ENCODE assay signal across 18 mouse cellular contexts in the genomic region with DNA sequence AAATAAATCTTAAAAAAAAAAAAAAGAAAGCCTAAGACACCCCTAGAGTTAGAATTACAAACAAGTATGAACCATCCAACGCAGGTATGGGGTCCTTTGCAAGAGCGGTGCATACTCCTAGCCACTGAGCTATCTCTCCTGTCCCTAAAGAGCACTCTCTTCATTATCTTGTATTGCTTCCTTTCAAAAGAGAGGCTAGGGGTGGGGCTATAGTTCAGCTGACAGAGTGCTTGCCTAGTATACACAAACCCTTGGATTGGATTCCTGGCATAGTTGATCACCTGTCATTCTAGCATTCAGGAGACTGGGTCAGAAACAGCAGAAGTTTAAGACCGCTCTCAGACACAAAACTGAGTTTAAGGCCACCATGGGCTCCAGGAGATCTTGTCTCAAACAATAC. TPM values are rescaled to one million over a fixed set of nuclear protein-coding genes. Genes with fewer than 3 reads are reported as not detected.
A peak's percentile ranks its signal among the peaks of the same experiment; 100 is the strongest.
DNase-seq lines count a peak whose midpoint lies in the region; ATAC-seq and TF ChIP-seq lines count a peak whose summit lies in the region.
"Had no signal": no experiment of that assay in that cellular context is flagged by ENCODE, and none has a peak within 500 bp of the region (broad histone marks: within the 10 kb centered on the region; RNA-seq: fewer than 3 reads in every experiment).

No protein-coding gene starts in this region.

- DNase-seq in embryonic facial prominence, embryonic 14.5 days (ENCODE audit: low spot score), result no peak
- no peak for DNase-seq in embryonic facial prominence, embryonic 10.5 days (ENCODE audit: low spot score)
- peak; percentile 23 for DNase-seq in lung, postnatal 0 days (ENCODE audit: low spot score)
- DNase-seq in lung, adult 2 months, result no peak
- no peak for DNase-seq in liver, embryonic 14.5 days (ENCODE audit: low read depth in 3 of 3, low spot score in 3 of 3)
- DNase-seq in stomach, postnatal 0 days (ENCODE audit: low spot score), result no peak
- DNase-seq in thymus, postnatal 0 days (ENCODE audit: low spot score), result no peak
- DNase-seq: adrenal gland, postnatal 36 days; cerebellum, adult 2 months; gastrocnemius, postnatal 36 days; right cerebral cortex, postnatal 14 days had no signal

- H3K9ac ChIP-seq in embryonic facial prominence, embryonic 14.5 days (ENCODE audit: low read depth, low read length), result no peak overlapping the region
- no peak overlapping the region for H3K9ac ChIP-seq in lung, postnatal 0 days (replicated peaks; ENCODE audit: low read depth)
- H3K9ac ChIP-seq in liver, embryonic 14.5 days (replicated peaks), result no peak overlapping the region
- no peak overlapping the region for H3K9ac ChIP-seq in stomach, postnatal 0 days (ENCODE audit: low read length)
- H3K9ac ChIP-seq: embryonic facial prominence, embryonic 15.5 days; forebrain, embryonic 12.5 days had no signal

- H3K4me3 ChIP-seq in embryonic facial prominence, embryonic 14.5 days (ENCODE audit: low read depth, low read length), result no peak overlapping the region
- no peak overlapping the region for H3K4me3 ChIP-seq in embryonic facial prominence, embryonic 10.5 days
- H3K4me3 ChIP-seq in lung, postnatal 0 days (ENCODE audit: low read depth, low read length), result no peak overlapping the region
- H3K4me3 ChIP-seq in lung, adult 2 months (replicated peaks; ENCODE audit: extremely low read depth, low read depth, low read length), result no peak overlapping the region
- H3K4me3 ChIP-seq in liver, embryonic 14.5 days (ENCODE audit: insufficient read depth in 1 of 2, low read depth in 2 of 2, low read length in 2 of 2), result no peak overlapping the region
- no peak overlapping the region for H3K4me3 ChIP-seq in stomach, postnatal 0 days (ENCODE audit: low read depth, low read length)
- H3K4me3 ChIP-seq: embryonic facial prominence, embryonic 15.5 days; forebrain, embryonic 12.5 days; left cerebral cortex, adult 2 months; limb, embryonic 10.5 days had no signal

- no peaks in the 10 kb centered on the region for H3K9me3 ChIP-seq in embryonic facial prominence, embryonic 14.5 days (ENCODE audit: control insufficient read depth, low read length)
- H3K9me3 ChIP-seq in embryonic facial prominence, embryonic 10.5 days, result no peaks in the 10 kb centered on the region
- no peaks in the 10 kb centered on the region for H3K9me3 ChIP-seq in lung, postnatal 0 days (ENCODE audit: low read length)
- H3K9me3 ChIP-seq in liver, embryonic 14.5 days (ENCODE audit: control insufficient read depth, low read length), result no peaks in the 10 kb centered on the region
- no peaks in the 10 kb centered on the region for H3K9me3 ChIP-seq in stomach, postnatal 0 days (ENCODE audit: control insufficient read depth, low read length)
- H3K9me3 ChIP-seq: embryonic facial prominence, embryonic 15.5 days; forebrain, embryonic 12.5 days; limb, embryonic 10.5 days had no signal

- no peak for TF ChIP-seq EP300 in lung, postnatal 0 days (IDR thresholded peaks at IDR 0.05)
- TF ChIP-seq EP300 in liver, embryonic 14.5 days (IDR thresholded peaks at IDR 0.05; ENCODE audit: low read depth), result no peak
- no peak for TF ChIP-seq EP300 in stomach, postnatal 0 days (optimal IDR thresholded peaks at IDR 0.05)

- no peaks in the 10 kb centered on the region for H3K27me3 ChIP-seq in embryonic facial prominence, embryonic 14.5 days (replicated peaks; ENCODE audit: control insufficient read depth, insufficient read depth, low read length)
- no peaks in the 10 kb centered on the region for H3K27me3 ChIP-seq in embryonic facial prominence, embryonic 10.5 days (replicated peaks; ENCODE audit: low read depth, poor library complexity, severe bottlenecking)
- H3K27me3 ChIP-seq in lung, postnatal 0 days (replicated peaks; ENCODE audit: insufficient read depth, low read length), result no peaks in the 10 kb centered on the region
- no peaks in the 10 kb centered on the region; the same call in 1 of the 2 replicates for H3K27me3 ChIP-seq in liver, embryonic 14.5 days (ENCODE audit: control insufficient read depth, insufficient read depth, low read length)
- H3K27me3 ChIP-seq in stomach, postnatal 0 days (ENCODE audit: control insufficient read depth, insufficient read depth, low read length), result no peaks in the 10 kb centered on the region
- H3K27me3 ChIP-seq: embryonic facial prominence, embryonic 15.5 days; forebrain, embryonic 12.5 days had no signal

- 0 out of 2 replicates have a peak, but pooled peaks cover 3% of the 10 kb centered on the region for H3K4me1 ChIP-seq in embryonic facial prominence, embryonic 14.5 days (ENCODE audit: control insufficient read depth, insufficient read depth, low read length)
- peaks cover 21% of the 10 kb centered on the region; the same call in 1 of the 2 replicates for H3K4me1 ChIP-seq in embryonic facial prominence, embryonic 10.5 days
- no peaks in the 10 kb centered on the region for H3K4me1 ChIP-seq in lung, postnatal 0 days (ENCODE audit: insufficient read depth, low read depth, low read length)
- no peaks in the 10 kb centered on the region for H3K4me1 ChIP-seq in lung, adult 2 months (ENCODE audit: control insufficient read depth, insufficient read depth, low read length)
- peaks cover 4 to 10% of the 10 kb centered on the region in 2 experiments for H3K4me1 ChIP-seq in liver, embryonic 14.5 days (replicated peaks; ENCODE audit: control insufficient read depth in 2 of 2, insufficient read depth in 2 of 2, low read length in 1 of 2)
- H3K4me1 ChIP-seq in stomach, postnatal 0 days (replicated peaks; ENCODE audit: control insufficient read depth, insufficient read depth), result no peaks in the 10 kb centered on the region
- H3K4me1 ChIP-seq: forebrain, embryonic 12.5 days; limb, embryonic 10.5 days had no signal

- no peak overlapping the region for H3K4me2 ChIP-seq in embryonic facial prominence, embryonic 14.5 days (ENCODE audit: low read depth, low read length)
- no peak overlapping the region for H3K4me2 ChIP-seq in lung, postnatal 0 days (replicated peaks; ENCODE audit: low read depth, low read length)
- H3K4me2 ChIP-seq in liver, embryonic 14.5 days (ENCODE audit: low read depth), result no peak overlapping the region
- no peak overlapping the region for H3K4me2 ChIP-seq in stomach, postnatal 0 days (replicated peaks; ENCODE audit: low read depth)
- H3K4me2 ChIP-seq: embryonic facial prominence, embryonic 15.5 days; forebrain, embryonic 12.5 days had no signal

- no peak for TF ChIP-seq CTCF in lung, postnatal 0 days (IDR thresholded peaks at IDR 0.05)
- no peak for TF ChIP-seq CTCF in lung, adult 2 months (IDR thresholded peaks at IDR 0.05; ENCODE audit: insufficient read depth, low read length)
- no peak for TF ChIP-seq CTCF in liver, embryonic 14.5 days (IDR thresholded peaks at IDR 0.05; ENCODE audit: low read depth)
- no peak for TF ChIP-seq CTCF in stomach, postnatal 0 days (IDR thresholded peaks at IDR 0.05; ENCODE audit: low read depth)

- no peak overlapping the region for H3K27ac ChIP-seq in embryonic facial prominence, embryonic 14.5 days (replicated peaks; ENCODE audit: low read depth, low read length)
- no peak overlapping the region for H3K27ac ChIP-seq in embryonic facial prominence, embryonic 10.5 days (replicated peaks)
- H3K27ac ChIP-seq in lung, postnatal 0 days (ENCODE audit: low read length), result no peak overlapping the region
- no peak overlapping the region for H3K27ac ChIP-seq in liver, embryonic 14.5 days
- H3K27ac ChIP-seq in stomach, postnatal 0 days (replicated peaks), result no peak overlapping the region
- H3K27ac ChIP-seq: embryonic facial prominence, embryonic 15.5 days; forebrain, embryonic 12.5 days; kidney, postnatal 0 days; left cerebral cortex, adult 2 months; limb, embryonic 10.5 days had no signal

- ATAC-seq in embryonic facial prominence, embryonic 14.5 days (ENCODE audit: low read depth), result 0 out of 2 replicates have a peak, but pooled peaks have one; percentile 12
- no peak; the same call in 1 of the 2 replicates for ATAC-seq in lung, postnatal 0 days
- ATAC-seq in liver, embryonic 14.5 days (ENCODE audit: insufficient read depth), result peak; percentile 49; the same call in 1 of the 2 replicates
- peak; percentile 68; the same call in 1 of the 2 replicates for ATAC-seq in stomach, postnatal 0 days (ENCODE audit: low FRiP score, low TSS enrichment)
- no peak for ATAC-seq in activated CD4-positive, CD25-positive, alpha-beta regulatory T cell, adult 4 months
- ATAC-seq: CD4-positive, CD25-positive, alpha-beta regulatory T cell, adult 4 months had no signal

- WGBS in embryonic facial prominence, embryonic 14.5 days, result 72% methylated on average over 3 of the region's 3 CpGs
- 82% methylated on average over 3 of the region's 3 CpGs for WGBS in embryonic facial prominence, embryonic 10.5 days
- 47% methylated on average over 3 of the region's 3 CpGs for WGBS in lung, postnatal 0 days
- 64% methylated on average over 3 of the region's 3 CpGs for WGBS in lung, adult 2 months
- 28% methylated on average over 3 of the region's 3 CpGs for WGBS in liver, embryonic 14.5 days (ENCODE audit: insufficient replicate concordance)
- 40% methylated on average over 3 of the region's 3 CpGs for WGBS in stomach, postnatal 0 days

- TF ChIP-seq POLR2A in lung, adult 2 months (IDR thresholded peaks at IDR 0.05; ENCODE audit: borderline replicate concordance, extremely low read depth, low read depth, low read length), result no peak

- no peaks in the 10 kb centered on the region for H3K36me3 ChIP-seq in embryonic facial prominence, embryonic 14.5 days (ENCODE audit: control insufficient read depth, insufficient read depth, low read length)
- H3K36me3 ChIP-seq in embryonic facial prominence, embryonic 10.5 days (replicated peaks), result no peaks in the 10 kb centered on the region
- H3K36me3 ChIP-seq in lung, postnatal 0 days (ENCODE audit: insufficient read depth, low read length), result no peaks in the 10 kb centered on the region
- no peaks in the 10 kb centered on the region for H3K36me3 ChIP-seq in liver, embryonic 14.5 days (replicated peaks; ENCODE audit: control insufficient read depth, insufficient read depth, low read depth)
- H3K36me3 ChIP-seq in stomach, postnatal 0 days (ENCODE audit: control insufficient read depth, insufficient read depth, low read length), result no peaks in the 10 kb centered on the region
- H3K36me3 ChIP-seq: embryonic facial prominence, embryonic 15.5 days; forebrain, embryonic 12.5 days; limb, embryonic 10.5 days had no signal

RNA-seq across cellular contexts. Expression of gene Ikzf4, which starts 9.5 kb away (rescaled TPM):
- 2.2 and 4.0 TPM in 2 replicates for polyA plus RNA-seq in embryonic facial prominence, embryonic 14.5 days (2014; fragmentation: Nextera tagmentation; extraction: Ambion mirVana)
- 2.9 and 3.5 TPM in 2 replicates for polyA plus RNA-seq in embryonic facial prominence, embryonic 10.5 days (2016; fragmentation: Nextera tagmentation; extraction: Ambion mirVana)
- 1.3 and 1.5 TPM in 2 replicates for polyA plus RNA-seq in lung, postnatal 0 days (2015; fragmentation: Nextera tagmentation; extraction: Ambion mirVana)
- polyA plus RNA-seq in lung, adult 2 months (2012; rRNA removed), result 2.7 and 4.4 TPM in 2 replicates
- polyA plus RNA-seq in liver, embryonic 14.5 days (2012; rRNA removed), result 0.13 and 0.18 TPM in 2 replicates
- 0.05 TPM in 1 of 2 replicates, not detected in the other for polyA plus RNA-seq in liver, embryonic 14.5 days (2014; fragmentation: Nextera tagmentation; extraction: Ambion mirVana)
- polyA plus RNA-seq in stomach, postnatal 0 days (2015; fragmentation: Nextera tagmentation; extraction: Ambion mirVana), result 1.6 and 1.7 TPM in 2 replicates
- polyA plus RNA-seq in thymus, postnatal 0 days (2015; fragmentation: Nextera tagmentation; extraction: Ambion mirVana), result 0.98 and 1.1 TPM in 2 replicates
- 100 to 1,000 TPM; 103 to 107 TPM for polyA plus RNA-seq in activated CD4-positive, CD25-positive, alpha-beta regulatory T cell, adult 4 months (2017; shearing (Covaris generic))

RNA-seq across cellular contexts. Expression of gene Suox, which starts 18.6 kb away (rescaled TPM):
- 11.1 and 14.4 TPM in 2 replicates for polyA plus RNA-seq in embryonic facial prominence, embryonic 14.5 days (2014; fragmentation: Nextera tagmentation; extraction: Ambion mirVana)
- polyA plus RNA-seq in embryonic facial prominence, embryonic 10.5 days (2016; fragmentation: Nextera tagmentation; extraction: Ambion mirVana), result 12.9 and 13.5 TPM in 2 replicates
- 12.3 and 12.6 TPM in 2 replicates for polyA plus RNA-seq in lung, postnatal 0 days (2015; fragmentation: Nextera tagmentation; extraction: Ambion mirVana)
- polyA plus RNA-seq in lung, adult 2 months (2012; rRNA removed), result 8.9 and 15.3 TPM in 2 replicates
- polyA plus RNA-seq in liver, embryonic 14.5 days (2012; rRNA removed), result 8.1 and 8.6 TPM in 2 replicates
- 7.6 and 9.9 TPM in 2 replicates for polyA plus RNA-seq in liver, embryonic 14.5 days (2014; fragmentation: Nextera tagmentation; extraction: Ambion mirVana)
- polyA plus RNA-seq in stomach, postnatal 0 days (2015; fragmentation: Nextera tagmentation; extraction: Ambion mirVana), result 20.3 and 21.4 TPM in 2 replicates
- 13.4 and 16.9 TPM in 2 replicates for polyA plus RNA-seq in thymus, postnatal 0 days (2015; fragmentation: Nextera tagmentation; extraction: Ambion mirVana)
- polyA plus RNA-seq in activated CD4-positive, CD25-positive, alpha-beta regulatory T cell, adult 4 months (2017; shearing (Covaris generic)), result 10 to 100 TPM; 15.3 to 17.9 TPM

RNA-seq across cellular contexts. Expression of gene Rps26, which starts 28.7 kb away (rescaled TPM):
- 1,114 and 1,162 TPM in 2 replicates for polyA plus RNA-seq in embryonic facial prominence, embryonic 14.5 days (2014; fragmentation: Nextera tagmentation; extraction: Ambion mirVana)
- 566 and 582 TPM in 2 replicates for polyA plus RNA-seq in embryonic facial prominence, embryonic 10.5 days (2016; fragmentation: Nextera tagmentation; extraction: Ambion mirVana)
- 459 and 465 TPM in 2 replicates for polyA plus RNA-seq in lung, postnatal 0 days (2015; fragmentation: Nextera tagmentation; extraction: Ambion mirVana)
- polyA plus RNA-seq in lung, adult 2 months (2012; rRNA removed), result 421 and 530 TPM in 2 replicates
- polyA plus RNA-seq in liver, embryonic 14.5 days (2012; rRNA removed), result 867 and 921 TPM in 2 replicates
- 643 and 646 TPM in 2 replicates for polyA plus RNA-seq in liver, embryonic 14.5 days (2014; fragmentation: Nextera tagmentation; extraction: Ambion mirVana)
- 781 and 811 TPM in 2 replicates for polyA plus RNA-seq in stomach, postnatal 0 days (2015; fragmentation: Nextera tagmentation; extraction: Ambion mirVana)
- polyA plus RNA-seq in thymus, postnatal 0 days (2015; fragmentation: Nextera tagmentation; extraction: Ambion mirVana), result 1,143 and 1,215 TPM in 2 replicates
- polyA plus RNA-seq in activated CD4-positive, CD25-positive, alpha-beta regulatory T cell, adult 4 months (2017; shearing (Covaris generic)), result 1,000 to 10,000 TPM; 1,759 to 1,796 TPM

RNA-seq across cellular contexts. Expression of gene Rab5b, which starts 40.8 kb away (rescaled TPM):
- polyA plus RNA-seq in embryonic facial prominence, embryonic 14.5 days (2014; fragmentation: Nextera tagmentation; extraction: Ambion mirVana), result 74.7 and 75.4 TPM in 2 replicates
- 64.4 and 70.4 TPM in 2 replicates for polyA plus RNA-seq in embryonic facial prominence, embryonic 10.5 days (2016; fragmentation: Nextera tagmentation; extraction: Ambion mirVana)
- polyA plus RNA-seq in lung, postnatal 0 days (2015; fragmentation: Nextera tagmentation; extraction: Ambion mirVana), result 69.1 and 71.8 TPM in 2 replicates
- 80.0 and 109 TPM in 2 replicates for polyA plus RNA-seq in lung, adult 2 months (2012; rRNA removed)
- polyA plus RNA-seq in liver, embryonic 14.5 days (2012; rRNA removed), result 17.8 and 19.3 TPM in 2 replicates
- polyA plus RNA-seq in liver, embryonic 14.5 days (2014; fragmentation: Nextera tagmentation; extraction: Ambion mirVana), result 24.5 and 26.2 TPM in 2 replicates
- polyA plus RNA-seq in stomach, postnatal 0 days (2015; fragmentation: Nextera tagmentation; extraction: Ambion mirVana), result 54.0 and 59.4 TPM in 2 replicates
- polyA plus RNA-seq in thymus, postnatal 0 days (2015; fragmentation: Nextera tagmentation; extraction: Ambion mirVana), result 45.3 and 46.5 TPM in 2 replicates
- polyA plus RNA-seq in activated CD4-positive, CD25-positive, alpha-beta regulatory T cell, adult 4 months (2017; shearing (Covaris generic)), result 10 to 100 TPM; 50.7 to 59.5 TPM

RNA-seq across cellular contexts. Expression of gene Pmel, which starts 48.7 kb away (rescaled TPM):
- polyA plus RNA-seq in embryonic facial prominence, embryonic 14.5 days (2014; fragmentation: Nextera tagmentation; extraction: Ambion mirVana), result 14.0 and 14.6 TPM in 2 replicates
- polyA plus RNA-seq in embryonic facial prominence, embryonic 10.5 days (2016; fragmentation: Nextera tagmentation; extraction: Ambion mirVana), result 8.6 and 17.3 TPM in 2 replicates
- polyA plus RNA-seq in lung, postnatal 0 days (2015; fragmentation: Nextera tagmentation; extraction: Ambion mirVana), result 1.0 and 1.4 TPM in 2 replicates
- polyA plus RNA-seq in lung, adult 2 months (2012; rRNA removed), result 0.36 and 0.51 TPM in 2 replicates
- 0.27 and 0.31 TPM in 2 replicates for polyA plus RNA-seq in liver, embryonic 14.5 days (2012; rRNA removed)
- polyA plus RNA-seq in liver, embryonic 14.5 days (2014; fragmentation: Nextera tagmentation; extraction: Ambion mirVana), result 0.20 and 0.50 TPM in 2 replicates
- 1.4 and 2.0 TPM in 2 replicates for polyA plus RNA-seq in stomach, postnatal 0 days (2015; fragmentation: Nextera tagmentation; extraction: Ambion mirVana)
- 1.1 and 1.3 TPM in 2 replicates for polyA plus RNA-seq in thymus, postnatal 0 days (2015; fragmentation: Nextera tagmentation; extraction: Ambion mirVana)
- 1 to 10 TPM; 2.6 to 5.7 TPM for polyA plus RNA-seq in activated CD4-positive, CD25-positive, alpha-beta regulatory T cell, adult 4 months (2017; shearing (Covaris generic))

Comparison
In these comparisons a context has a peak if more than half of its experiments do, and no peak if none do; other contexts are left out.
1. ATAC-seq: peak in embryonic facial prominence, embryonic 14.5 days (single experiment), liver, embryonic 14.5 days (single experiment) and stomach, postnatal 0 days (single experiment); none in lung, postnatal 0 days (single experiment) and activated CD4-positive, CD25-positive, alpha-beta regulatory T cell, adult 4 months (single experiment).
2. RNA of gene Ikzf4, which starts 9.5 kb away (polyA plus RNA-seq): 103 to 107 TPM in activated CD4-positive, CD25-positive, alpha-beta regulatory T cell, adult 4 months; 2.7 to 4.4 TPM in lung, adult 2 months, 2.9 to 3.5 TPM in embryonic facial prominence, embryonic 10.5 days, 2.2 to 4.0 TPM in embryonic facial prominence, embryonic 14.5 days, 1.6 to 1.7 TPM in stomach, postnatal 0 days, 1.3 to 1.5 TPM in lung, postnatal 0 days, 0.98 to 1.1 TPM in thymus, postnatal 0 days and 0.05 to 0.18 TPM in liver, embryonic 14.5 days; every median in the first group is over 10 times any median in the second.